Mouse (Mus musculus): ENCODE data around the gene Tbc1d25.

GRCm38 (mm10) chrX:8222296-8222677 lies 46.3 kb upstream of the Tbc1d25 start:
- TF ChIP-seq POLR2A (IDR thresholded peaks at IDR 0.05; ENCODE audit: low read depth, low read length) (no peak), CTCF (IDR thresholded peaks at IDR 0.05; ENCODE audit: extremely low read depth, insufficient read depth, insufficient read length, insufficient replicate concordance) (no peak)

All from spleen, adult 2 months (tissue).